Mouse (Mus musculus): ENCODE results near the gene F9. TPM values are rescaled to one million over a fixed set of nuclear protein-coding genes. Genes with fewer than 3 reads are reported as not detected.

Gene F9
- polyA plus RNA-seq, 1 experiment from 2014 or later, result not detected

Other genes with a start within 250 kb of the F9 start
- gene Mcf2, start 179.6 kb downstream of the F9 start, polyA plus RNA-seq (2016; fragmentation: Nextera tagmentation; extraction: Ambion mirVana), result 0.50 and 0.62 TPM in 2 replicates

Measured in neural tube, embryonic 12.5 days (tissue).